Mouse (Mus musculus) limb, embryonic 11.5 days (tissue): ENCODE data around the gene Prss53. TPM values are rescaled to one million over a fixed set of nuclear protein-coding genes. Genes with fewer than 3 reads are reported as not detected.

Source experiments
- ATAC-seq: fragments of 200-750 bp; cut with Nextera tagmentation; 2 replicates; pipeline ENCODE4 v1.8.0; 2017; ENCODE audit warnings: low read depth; ENCODE audit not compliant: insufficient number of reproducible peaks, low FRiP score, low TSS enrichment
- DNase-seq: peaks from one replicate; pipeline ENCODE4 v3.0.0-alpha.2; 2015; ENCODE audit warnings: low spot score
- H3K27ac ChIP-seq: fragments of 300-500 bp; sonication (generic); replicated peaks from 2 replicates; pipeline ENCODE4 v1.5.1; 2014; ENCODE audit warnings: low read depth, mild to moderate bottlenecking, low read length
- H3K27me3 ChIP-seq: fragments of 300-500 bp; sonication (generic); 2 replicates; pipeline ENCODE4 v1.6.1; 2014; ENCODE audit warnings: mild to moderate bottlenecking, low read length, mixed read lengths; ENCODE audit not compliant: control insufficient read depth, insufficient read depth
- H3K36me3 ChIP-seq: fragments of 300-500 bp; sonication (generic); 2 replicates; pipeline ENCODE4 v1.6.1; 2014; ENCODE audit warnings: mild to moderate bottlenecking, low read length, moderate library complexity, mixed read lengths; ENCODE audit not compliant: control insufficient read depth, insufficient read depth
- H3K4me1 ChIP-seq: fragments of 300-500 bp; sonication (generic); 2 replicates; pipeline ENCODE4 v1.6.1; 2014; ENCODE audit warnings: low read length, mixed read lengths; ENCODE audit not compliant: control insufficient read depth, insufficient read depth
- H3K4me2 ChIP-seq: fragments of 300-500 bp; sonication (generic); 2 replicates; pipeline ENCODE4 v1.6.1; 2014; ENCODE audit warnings: low read depth, mild to moderate bottlenecking, moderate library complexity; ENCODE audit not compliant: severe bottlenecking
- H3K4me3 ChIP-seq: fragments of 300-500 bp; sonication (generic); 2 replicates; pipeline ENCODE4 v1.5.1; 2014; ENCODE audit warnings: low read depth, low read length
- H3K9ac ChIP-seq: fragments of 300-500 bp; sonication (generic); 2 replicates; pipeline ENCODE4 v1.6.1; 2014; ENCODE audit warnings: mild to moderate bottlenecking, low read length
- H3K9me3 ChIP-seq: fragments of 300-500 bp; sonication (generic); 2 replicates; pipeline ENCODE4 v1.6.1; 2016; ENCODE audit warnings: low read length; ENCODE audit not compliant: control insufficient read depth
- WGBS: fragments of 180-500 bp; shearing (Covaris S2); extraction: QIAGEN DNeasy Blood & Tissue Kit; methylation state at CpG from one replicate; pipeline ENCODE4 v1.1.7; 2014; 5-methylcytosine and 5-hydroxymethylcytosine counted together
- polyA plus RNA-seq: library from polyadenylated mRNA; unstranded; fragments of >200 nt; fragmentation: Nextera tagmentation; extraction: Ambion mirVana; gene quantifications from 2 replicates; pipeline ENCODE4 v1.2.1, GENCODE M21; 2014

Prss53 gene
- polyA plus RNA-seq, 1 experiment from 2014 or later, result 0.85 TPM

DNA sequence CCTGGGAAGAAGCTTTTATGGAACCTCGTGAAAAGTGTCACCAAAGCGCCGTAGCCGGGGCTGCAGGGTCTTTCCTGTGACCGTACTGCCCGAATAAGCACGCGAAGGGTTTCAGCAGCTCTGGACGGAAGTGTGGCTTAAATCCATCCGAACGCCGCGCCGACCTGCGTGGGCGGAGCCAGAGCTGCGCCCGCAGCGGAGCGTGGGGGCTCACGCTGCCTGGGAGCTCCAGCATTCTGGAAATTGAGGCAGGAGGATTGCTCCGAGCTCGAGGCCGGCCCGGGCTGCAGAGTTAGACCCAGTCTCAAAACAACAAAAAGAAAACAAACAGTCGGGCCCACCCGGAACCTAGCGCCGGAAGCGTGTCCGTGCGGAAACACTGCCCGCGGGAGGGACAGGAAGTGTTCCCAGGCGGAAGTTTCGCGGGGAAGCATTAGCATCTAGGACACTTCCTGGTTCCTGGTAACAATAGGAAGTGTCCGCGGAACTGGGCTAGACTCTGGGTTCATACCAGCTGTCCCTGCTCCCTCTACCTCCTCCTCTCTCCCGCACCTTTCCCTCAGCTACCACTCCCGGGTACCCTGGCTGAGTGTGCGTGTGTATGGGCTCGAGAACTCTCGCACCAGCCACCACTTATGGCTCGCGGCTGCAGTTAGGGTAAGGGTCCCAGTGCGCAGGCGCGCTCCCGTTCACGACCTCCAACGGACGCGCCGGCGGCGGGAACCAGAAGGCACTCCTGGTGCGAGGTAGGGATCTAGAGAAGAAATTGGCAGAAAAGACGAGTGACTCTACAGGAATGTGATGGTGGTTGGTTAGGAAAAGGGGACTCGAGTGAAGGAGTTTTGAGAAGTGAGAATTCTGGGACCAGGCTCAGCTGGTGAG is 14.1 kb downstream of the Prss53 start, which contains the start of gene Zfp668:
Gene Zfp668 (minus strand): TSS at position 362 of the 882 bp plus-strand sequence.
- H3K36me3 ChIP-seq, result peaks cover 41% of the 10 kb centered on the region
- under 1% methylated on average over 60 of the region's 60 CpGs for whole genome bisulfite sequencing

DNA sequence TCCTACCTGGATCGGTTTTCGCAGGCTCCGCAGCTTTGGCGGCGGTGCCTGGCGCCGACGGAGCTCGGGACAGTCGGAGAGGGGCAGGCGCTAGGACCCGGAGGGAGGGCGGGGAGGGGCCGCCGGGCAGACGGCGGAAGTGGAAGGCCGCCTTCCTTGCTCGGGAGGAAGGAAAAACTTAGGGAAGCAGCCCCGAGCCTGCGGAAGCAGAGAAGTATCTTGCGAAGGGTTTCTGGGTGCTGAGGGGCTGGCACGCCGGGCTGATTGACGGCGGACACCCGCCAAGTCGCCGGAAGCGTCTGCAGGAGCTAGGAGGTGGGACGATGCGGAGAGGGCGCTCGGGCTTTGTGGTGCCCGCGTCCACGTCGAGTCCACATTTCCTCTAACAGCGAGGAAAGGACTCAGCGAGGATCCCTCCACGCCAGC is 14.7 kb downstream of the Prss53 start, which contains the start of gene Zfp646:
Gene Zfp646 (plus strand): TSS at position 181 of the 426 bp plus-strand sequence.
- H3K36me3 ChIP-seq, result peaks cover 36% of the 10 kb centered on the region
- H3K9ac ChIP-seq, result peak within 1 kb of the TSS; percentile 99
- WGBS, result under 1% methylated on average over 41 of the region's 41 CpGs
- peaks cover 11% of the 10 kb centered on the region for H3K4me1 ChIP-seq
- H3K4me3 ChIP-seq, result peak within 1 kb of the TSS; percentile 73
- H3K4me2 ChIP-seq, result peak within 1 kb of the TSS; percentile 72
- DNase-seq, result peak; percentile 91
- H3K9me3 ChIP-seq, result no peaks in the 10 kb centered on the region
- no peaks in the 10 kb centered on the region for H3K27me3 ChIP-seq
- H3K27ac ChIP-seq, result peak within 1 kb of the TSS; percentile 96
- ATAC-seq, result peak; percentile 84

More for the DNA sequence above, 14.1 kb downstream of the Prss53 start, which contains the start of gene Zfp668:
- H3K9me3 ChIP-seq, result no peaks in the 10 kb centered on the region
- peak within 1 kb of the TSS; percentile 99 for H3K9ac ChIP-seq
- peak within 1 kb of the TSS; percentile 72 for H3K4me2 ChIP-seq
- H3K27ac ChIP-seq, result peak within 1 kb of the TSS; percentile 96
- peak within 1 kb of the TSS; percentile 73 for H3K4me3 ChIP-seq
- peaks cover 11% of the 10 kb centered on the region for H3K4me1 ChIP-seq
- DNase-seq (peak; percentile 95), ATAC-seq (peak; percentile 59; the same call in 1 of the 2 replicates)
- H3K27me3 ChIP-seq, result no peaks in the 10 kb centered on the region

DNA sequence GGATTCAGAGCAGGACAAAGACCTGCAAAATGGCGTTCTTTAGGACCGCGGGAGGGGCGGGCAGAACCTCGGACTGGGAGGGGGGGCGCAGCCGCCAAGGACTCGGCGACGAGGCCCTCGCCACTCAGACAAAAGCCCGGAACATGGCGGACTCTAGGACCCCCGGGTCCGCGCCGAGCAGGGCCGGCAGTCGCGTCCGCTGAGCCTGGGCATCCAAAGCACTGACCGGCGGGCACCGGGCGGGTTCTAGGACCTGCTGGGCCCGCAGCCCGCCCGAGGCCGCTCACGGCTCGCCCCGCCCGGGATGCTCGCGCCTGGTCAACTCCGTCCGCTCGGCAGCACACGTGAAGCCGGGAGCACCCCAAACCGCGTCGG is 15.2 kb downstream of the Prss53 start:
- Histone ChIP-seq H3K4me1 (peaks cover 11% of the 10 kb centered on the region), H3K4me3 (peak overlapping the region; percentile 73), H3K9me3 (no peaks in the 10 kb centered on the region), H3K27me3 (no peaks in the 10 kb centered on the region), H3K9ac (peak overlapping the region; percentile 99), H3K4me2 (peak overlapping the region; percentile 72), H3K36me3 (peaks cover 32% of the 10 kb centered on the region), H3K27ac (peak overlapping the region; percentile 96)
- WGBS, result 0% methylated on average over 33 of the region's 43 CpGs
- ATAC-seq (peak; percentile 93), DNase-seq (peak; percentile 98)

DNA sequence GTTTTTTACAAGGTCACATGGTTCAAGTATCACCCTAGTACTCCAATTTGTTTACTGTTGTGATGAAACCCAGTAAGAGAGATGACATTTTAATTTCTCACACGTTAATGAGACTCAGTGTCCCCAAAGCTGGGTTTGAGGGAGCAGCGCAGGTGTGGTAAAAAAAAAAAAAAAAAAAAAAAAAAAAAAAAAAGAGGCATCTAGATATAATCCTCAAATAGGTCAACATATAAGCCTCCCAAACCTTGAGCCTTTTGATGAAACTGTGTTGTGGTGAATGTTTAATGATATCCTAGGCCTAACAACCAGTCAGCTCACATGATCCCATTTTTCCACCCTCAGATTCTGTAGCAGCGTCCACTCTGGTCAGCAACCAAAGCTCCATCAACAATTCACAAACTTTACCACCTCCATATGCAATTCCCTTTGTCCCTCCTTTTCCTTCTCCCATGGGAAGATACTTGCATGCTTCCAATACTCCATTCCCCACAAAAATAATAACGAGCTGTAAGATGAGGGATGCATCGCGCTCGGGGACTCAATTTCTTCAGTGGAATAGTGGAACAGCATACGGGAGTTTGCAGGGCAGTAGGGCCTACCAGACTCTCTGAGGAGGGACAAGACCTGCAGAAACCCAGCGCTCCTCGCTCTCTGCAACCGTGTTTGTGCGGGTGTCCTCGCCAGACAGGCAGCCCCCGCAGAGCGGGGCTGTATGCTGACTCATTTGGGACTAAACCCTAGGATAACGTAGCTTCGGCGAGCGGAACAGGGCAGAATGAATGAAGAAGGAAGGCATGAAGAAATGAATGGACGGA is 15.8 kb downstream of the Prss53 start:
- Histone ChIP-seq H3K4me3 (peak overlapping the region; percentile 73), H3K36me3 (peaks cover 26% of the 10 kb centered on the region), H3K27ac (peak overlapping the region; percentile 96), H3K9ac (peak overlapping the region; percentile 99), H3K27me3 (no peaks in the 10 kb centered on the region), H3K9me3 (no peaks in the 10 kb centered on the region), H3K4me2 (peak overlapping the region; percentile 72), H3K4me1 (peaks cover 11% of the 10 kb centered on the region)
- no peak for ATAC-seq
- DNase-seq, result no peak
- 4% methylated on average over 20 of the region's 20 CpGs for WGBS

DNA sequence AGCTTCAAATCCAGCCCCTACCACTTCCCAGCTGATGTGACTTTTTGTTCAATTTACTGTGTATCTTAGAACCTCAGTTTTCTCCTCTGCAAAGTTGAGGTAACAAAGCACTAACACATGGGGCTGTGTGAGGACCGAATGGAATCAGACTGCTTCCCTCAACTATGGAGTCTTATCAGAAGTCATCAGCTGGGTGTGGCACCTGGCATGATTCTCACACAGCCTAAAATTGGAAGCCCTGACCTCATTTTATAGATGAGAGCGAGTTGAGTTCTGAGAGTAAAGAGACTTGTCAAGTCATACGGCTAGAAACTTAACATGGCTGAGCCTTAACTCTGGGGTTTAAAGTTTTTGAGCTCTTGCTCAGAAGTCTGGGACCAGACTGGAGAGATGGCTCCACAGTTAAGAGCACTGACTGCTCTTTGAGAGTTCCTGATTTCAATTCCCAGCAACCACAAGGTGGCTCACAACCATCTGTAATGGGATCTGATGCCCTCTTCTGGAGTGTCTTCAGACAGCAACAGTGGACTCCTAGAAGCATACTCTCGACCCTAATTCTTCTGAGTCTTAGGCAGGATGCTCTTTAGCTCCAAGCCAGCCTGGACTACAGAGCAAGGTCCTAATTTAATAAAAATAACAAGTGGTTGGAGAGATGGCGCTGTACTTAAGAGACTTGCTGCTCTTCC is 20.5 kb downstream of the Prss53 start:
- Histone ChIP-seq H3K36me3 (peaks cover 38% of the 10 kb centered on the region), H3K27me3 (no peaks in the 10 kb centered on the region), H3K9ac (no peak overlapping the region), H3K9me3 (no peaks in the 10 kb centered on the region), H3K27ac (no peak overlapping the region), H3K4me3 (no peak overlapping the region), H3K4me2 (no peak overlapping the region), H3K4me1 (peaks cover 8% of the 10 kb centered on the region)
- WGBS, result 84% methylated on average over 5 of the region's 5 CpGs
- no peak for DNase-seq
- no peak for ATAC-seq

DNA sequence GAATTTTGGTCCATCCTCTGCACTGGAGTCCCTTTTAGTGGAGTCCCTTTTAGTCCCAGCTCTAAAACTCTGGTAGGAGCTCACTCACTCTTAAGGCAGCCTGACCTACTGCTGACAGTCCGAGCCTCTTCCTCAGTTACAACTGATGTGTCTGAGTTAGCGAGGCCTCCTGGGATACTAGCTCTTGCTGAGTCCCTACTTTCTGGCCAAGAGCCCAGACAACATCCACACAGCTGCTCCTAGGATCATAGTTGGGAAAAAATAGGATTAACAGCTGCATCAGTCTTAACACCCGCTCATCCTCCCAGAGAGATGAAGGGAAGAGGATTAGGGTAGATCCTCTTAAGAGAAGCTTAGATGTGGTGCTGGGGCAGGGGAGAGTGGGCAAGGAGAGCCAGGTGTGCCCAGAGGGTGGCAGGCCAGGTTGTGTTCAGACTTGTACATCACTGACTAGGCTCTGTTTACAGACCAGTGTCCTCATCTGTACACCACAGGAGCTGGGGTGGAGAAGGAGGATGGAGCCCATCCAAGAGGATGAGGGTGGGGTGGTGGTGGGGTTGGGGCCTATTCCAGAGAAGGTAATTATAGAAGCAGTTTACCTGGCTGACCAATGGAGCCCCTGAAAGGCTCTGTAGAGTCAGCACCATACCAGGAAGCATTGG is 21.5 kb downstream of the Prss53 start:
- H3K27ac ChIP-seq, result no peak overlapping the region
- ATAC-seq, result no peak
- DNase-seq, result no peak
- no peak overlapping the region for H3K9ac ChIP-seq
- H3K9me3 ChIP-seq, result no peaks in the 10 kb centered on the region
- WGBS, result 97% methylated on average over 3 of the region's 3 CpGs
- no peaks in the 10 kb centered on the region for H3K27me3 ChIP-seq
- H3K4me1 ChIP-seq, result peaks cover 5% of the 10 kb centered on the region
- H3K4me2 ChIP-seq, result no peak overlapping the region
- H3K4me3 ChIP-seq, result no peak overlapping the region
- H3K36me3 ChIP-seq, result peaks cover 38% of the 10 kb centered on the region

DNA sequence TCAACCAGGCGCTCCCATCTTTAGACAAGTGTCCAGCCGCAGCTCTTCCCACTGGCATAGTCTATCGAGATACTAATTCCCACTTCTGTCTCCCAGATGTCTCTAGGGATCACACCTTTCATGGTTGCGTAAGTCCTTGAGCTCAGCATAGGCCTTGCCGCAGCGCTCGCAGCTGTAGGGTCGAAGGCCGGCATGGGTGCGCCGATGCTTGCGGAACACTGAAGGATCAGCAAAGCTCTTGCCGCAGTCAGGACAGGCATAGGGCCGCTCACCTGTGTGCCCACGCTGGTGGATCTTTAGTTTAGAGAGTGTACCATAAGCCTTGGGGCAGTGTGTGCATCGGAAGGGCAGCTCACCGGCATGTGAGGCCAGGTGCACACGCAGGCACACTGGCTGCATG is 23.1 kb downstream of the Prss53 start:
- Histone ChIP-seq H3K4me2 (no peak overlapping the region), H3K9me3 (no peaks in the 10 kb centered on the region), H3K27me3 (no peaks in the 10 kb centered on the region), H3K9ac (no peak overlapping the region), H3K4me1 (no peaks in the 10 kb centered on the region), H3K27ac (no peak overlapping the region), H3K36me3 (peaks cover 36% of the 10 kb centered on the region), H3K4me3 (no peak overlapping the region)
- no peak for ATAC-seq
- WGBS, result 97% methylated on average over 18 of the region's 18 CpGs
- DNase-seq, result no peak
